19 mouse cellular contexts compared by ENCODE assay signal in genomic region chr1:19207611-19208010, GRCm38 (mm10). TPM values are rescaled to one million over a fixed set of nuclear protein-coding genes. Genes with fewer than 3 reads are reported as not detected.
DNase-seq lines count a peak whose midpoint lies in the region; ATAC-seq and TF ChIP-seq lines count a peak whose summit lies in the region.
"Had no signal": no experiment of that assay in that cellular context is flagged by ENCODE, and none has a peak within 500 bp of the region (broad histone marks: within the 10 kb centered on the region; RNA-seq: fewer than 3 reads in every experiment).

No protein-coding gene starts in this region.

- H3K4me1 ChIP-seq in hindbrain, embryonic 11.5 days (replicated peaks; ENCODE audit: control insufficient read depth, insufficient read depth, low read length), result no peaks in the 10 kb centered on the region
- H3K4me1 ChIP-seq in hindbrain, embryonic 12.5 days, result no peaks in the 10 kb centered on the region
- H3K4me1 ChIP-seq in midbrain, embryonic 11.5 days (ENCODE audit: control insufficient read depth, insufficient read depth, low read length), result peaks cover 5% of the 10 kb centered on the region; the same call in 1 of the 2 replicates
- peaks cover 12% of the 10 kb centered on the region for H3K4me1 ChIP-seq in midbrain, embryonic 10.5 days
- H3K4me1 ChIP-seq in limb, embryonic 14.5 days (ENCODE audit: control insufficient read depth, insufficient read depth, low read length), result no peaks in the 10 kb centered on the region

- TF ChIP-seq POLR2A in limb, embryonic 14.5 days (IDR thresholded peaks at IDR 0.05; ENCODE audit: borderline replicate concordance, extremely low read depth, insufficient read depth, insufficient read length), result no peak

- H3K27me3 ChIP-seq in hindbrain, embryonic 11.5 days (ENCODE audit: control insufficient read depth, insufficient read depth, low read length), result peaks cover 25% of the 10 kb centered on the region
- H3K27me3 ChIP-seq in hindbrain, embryonic 12.5 days, result peaks cover 43% of the 10 kb centered on the region
- peaks cover 57% of the 10 kb centered on the region for H3K27me3 ChIP-seq in midbrain, embryonic 11.5 days (ENCODE audit: control insufficient read depth, insufficient read depth, low read length)
- H3K27me3 ChIP-seq in midbrain, embryonic 10.5 days (ENCODE audit: low read depth, poor library complexity, severe bottlenecking), result peaks cover 98% of the 10 kb centered on the region
- peaks cover 37% of the 10 kb centered on the region for H3K27me3 ChIP-seq in limb, embryonic 14.5 days (ENCODE audit: control insufficient read depth, insufficient read depth, low read length)

- no peaks in the 10 kb centered on the region for H3K36me3 ChIP-seq in hindbrain, embryonic 11.5 days (ENCODE audit: control insufficient read depth, insufficient read depth, low read length)
- H3K36me3 ChIP-seq in hindbrain, embryonic 12.5 days, result no peaks in the 10 kb centered on the region
- H3K36me3 ChIP-seq in midbrain, embryonic 11.5 days (ENCODE audit: control insufficient read depth, insufficient read depth, low read length), result no peaks in the 10 kb centered on the region
- no peaks in the 10 kb centered on the region for H3K36me3 ChIP-seq in midbrain, embryonic 10.5 days
- no peaks in the 10 kb centered on the region for H3K36me3 ChIP-seq in limb, embryonic 14.5 days (ENCODE audit: control insufficient read depth, insufficient read depth, low read length)

- H3K4me2 ChIP-seq in hindbrain, embryonic 11.5 days (replicated peaks; ENCODE audit: low read depth, low read length), result no peak overlapping the region
- H3K4me2 ChIP-seq in hindbrain, embryonic 12.5 days (replicated peaks), result no peak overlapping the region
- H3K4me2 ChIP-seq in midbrain, embryonic 11.5 days, result no peak overlapping the region
- 0 out of 2 replicates have a peak overlapping the region, but pooled peaks have one; percentile 26 for H3K4me2 ChIP-seq in limb, embryonic 14.5 days (replicated peaks; ENCODE audit: low read depth, low read length, severe bottlenecking)
- H3K4me2 ChIP-seq: lung, embryonic 14.5 days had no signal

- no peak overlapping the region for H3K27ac ChIP-seq in hindbrain, embryonic 11.5 days (ENCODE audit: low read depth, low read length)
- H3K27ac ChIP-seq in hindbrain, embryonic 12.5 days, result no peak overlapping the region
- H3K27ac ChIP-seq in midbrain, embryonic 11.5 days (ENCODE audit: low read depth, low read length), result no peak overlapping the region
- no peak overlapping the region for H3K27ac ChIP-seq in midbrain, embryonic 10.5 days (replicated peaks)
- H3K27ac ChIP-seq in limb, embryonic 14.5 days (replicated peaks; ENCODE audit: low read depth, low read length), result no peak overlapping the region
- H3K27ac ChIP-seq: heart, adult 2 months; macrophage had no signal

- no peak for ATAC-seq in hindbrain, embryonic 11.5 days (ENCODE audit: low FRiP score)
- ATAC-seq in hindbrain, embryonic 12.5 days (ENCODE audit: low FRiP score), result no peak
- no peak for ATAC-seq in midbrain, embryonic 11.5 days (ENCODE audit: low FRiP score)
- no peak for ATAC-seq in limb, embryonic 14.5 days (ENCODE audit: low FRiP score, low read depth)
- ATAC-seq: activated CD4-positive, CD25-positive, alpha-beta regulatory T cell, adult 4 months; inflammation-experienced regulatory T-cells, adult 6 months had no signal

- H3K4me3 ChIP-seq in hindbrain, embryonic 11.5 days (ENCODE audit: low read depth, low read length), result no peak overlapping the region
- H3K4me3 ChIP-seq in hindbrain, embryonic 12.5 days, result no peak overlapping the region
- H3K4me3 ChIP-seq in midbrain, embryonic 11.5 days (ENCODE audit: low read depth, low read length), result no peak overlapping the region
- H3K4me3 ChIP-seq in midbrain, embryonic 10.5 days, result no peak overlapping the region
- 0 out of 2 replicates have a peak overlapping the region, but pooled peaks have one; percentile 7 for H3K4me3 ChIP-seq in limb, embryonic 14.5 days (replicated peaks; ENCODE audit: low read length)
- H3K4me3 ChIP-seq: heart, adult 2 months had no signal

- H3K9ac ChIP-seq in hindbrain, embryonic 11.5 days (ENCODE audit: low read depth, low read length), result no peak overlapping the region
- no peak overlapping the region for H3K9ac ChIP-seq in hindbrain, embryonic 12.5 days
- H3K9ac ChIP-seq in midbrain, embryonic 11.5 days (ENCODE audit: low read length), result no peak overlapping the region
- H3K9ac ChIP-seq in limb, embryonic 14.5 days (ENCODE audit: low read depth, low read length, severe bottlenecking), result no peak overlapping the region
- H3K9ac ChIP-seq: lung, embryonic 14.5 days had no signal

- WGBS in hindbrain, embryonic 11.5 days, result 0% methylated on average over 4 of the region's 4 CpGs
- WGBS in hindbrain, embryonic 12.5 days, result 1% methylated on average over 4 of the region's 4 CpGs
- 4% methylated on average over 4 of the region's 4 CpGs for WGBS in midbrain, embryonic 11.5 days
- WGBS in midbrain, embryonic 10.5 days, result 1% methylated on average over 4 of the region's 4 CpGs
- 8% methylated on average over 4 of the region's 4 CpGs for WGBS in limb, embryonic 14.5 days

- DNase-seq in hindbrain, embryonic 11.5 days (ENCODE audit: low spot score), result peak; percentile 32
- DNase-seq in midbrain, embryonic 11.5 days (ENCODE audit: low spot score, missing footprints), result peak; percentile 92
- DNase-seq in midbrain, embryonic 10.5 days (ENCODE audit: low spot score), result no peak
- no peak for DNase-seq in limb, embryonic 14.5 days (ENCODE audit: low spot score)
- DNase-seq in retina, embryonic 14.5 days (ENCODE audit: low spot score), result peak; percentile 17
- no peak for DNase-seq in layer of hippocampus, postnatal 36 days
- DNase-seq in liver, result no peak
- DNase-seq: cerebellum, adult 11 months; cerebellum, postnatal 36 days; gastrocnemius, postnatal 10 days; heart, adult 2 months; lung, embryonic 14.5 days had no signal

- no peaks in the 10 kb centered on the region for H3K9me3 ChIP-seq in hindbrain, embryonic 11.5 days (ENCODE audit: control insufficient read depth, low read length)
- no peaks in the 10 kb centered on the region for H3K9me3 ChIP-seq in hindbrain, embryonic 12.5 days (replicated peaks)
- H3K9me3 ChIP-seq in midbrain, embryonic 11.5 days (ENCODE audit: control insufficient read depth, low read length), result no peaks in the 10 kb centered on the region
- H3K9me3 ChIP-seq in midbrain, embryonic 10.5 days (replicated peaks), result no peaks in the 10 kb centered on the region
- H3K9me3 ChIP-seq in limb, embryonic 14.5 days (ENCODE audit: control insufficient read depth, low read length), result no peaks in the 10 kb centered on the region

RNA-seq across cellular contexts. Expression of gene Tfap2b, which starts 1.1 kb away (rescaled TPM):
- polyA plus RNA-seq in hindbrain, embryonic 11.5 days (2014; fragmentation: Nextera tagmentation; extraction: Ambion mirVana), result 72.5 and 75.7 TPM in 2 replicates
- 85.5 and 91.2 TPM in 2 replicates for polyA plus RNA-seq in hindbrain, embryonic 12.5 days (2016; fragmentation: Nextera tagmentation; extraction: Ambion mirVana)
- polyA plus RNA-seq in midbrain, embryonic 11.5 days (2014; fragmentation: Nextera tagmentation; extraction: Ambion mirVana), result 34.0 and 37.0 TPM in 2 replicates
- 24.7 and 33.7 TPM in 2 replicates for polyA plus RNA-seq in midbrain, embryonic 10.5 days (2016; fragmentation: Nextera tagmentation; extraction: Ambion mirVana)
- 43.2 and 64.9 TPM in 2 replicates for polyA plus RNA-seq in limb, embryonic 14.5 days (2012; rRNA removed)
- polyA plus RNA-seq in limb, embryonic 14.5 days (2014; fragmentation: Nextera tagmentation; extraction: Ambion mirVana), result 42.4 and 52.7 TPM in 2 replicates
- total RNA-seq in layer of hippocampus, postnatal 36 days (2021), result under 1 TPM; 0.07 to 0.10 TPM
- total RNA-seq: heart, adult 2 months; liver, adult 2 months had no signal
- polyA plus RNA-seq: activated CD4-positive, CD25-positive, alpha-beta regulatory T cell, adult 4 months; heart, postnatal 0 days; inflammation-experienced regulatory T-cells, adult 6 months; large intestine, adult 2 months; macrophage had no signal

Comparison
In these comparisons a context has a peak if more than half of its experiments do, and no peak if none do; other contexts are left out.
1. DNase-seq: peak in hindbrain, embryonic 11.5 days (single experiment), midbrain, embryonic 11.5 days (single experiment) and retina, embryonic 14.5 days (single experiment); none in midbrain, embryonic 10.5 days (single experiment), limb, embryonic 14.5 days (single experiment), layer of hippocampus, postnatal 36 days (0 of 2) and liver (single experiment).